Mouse (Mus musculus) lung, postnatal 10 days (tissue): Measurements from ENCODE around the gene Uba7.
"Not testable (repeated sequence)": the region's sequence is repeated elsewhere in the genome, so short reads cannot be mapped to it uniquely, and the experiment has no call there.

Source experiments
- DNase-seq: peaks from one replicate; pipeline ENCODE4 v3.0.0; 2021

Gene Uba7

GRCm38 (mm10) chr9:107995513-107995912 lies 20.2 kb downstream of the Uba7 start:
- DNase-seq: no peak

GRCm38 (mm10) chr9:107996049-107996448 lies 20.7 kb downstream of the Uba7 start, which contains the start of gene Gm20662:
Gm20662 (plus strand) TSS chr9:107996349.
- DNase-seq: no peak

- DNase-seq: peak; percentile 100
These were observed 26.8 kb downstream of the Uba7 start, which contains the start of gene Ip6k1 for GRCm38 (mm10) chr9:108001922-108002770. Ip6k1 (plus strand) TSS chr9:108002501.

- DNase-seq: peak; percentile 57
These were observed 27.6 kb downstream of the Uba7 start for GRCm38 (mm10) chr9:108002778-108003530.

GRCm38 (mm10) chr9:108003531-108003890 lies 28.2 kb downstream of the Uba7 start:
- DNase-seq: peak; percentile 18

GRCm38 (mm10) chr9:108008041-108008440 lies 32.7 kb downstream of the Uba7 start:
- DNase-seq: no peak

- DNase-seq: no peak
These were observed 35.1 kb downstream of the Uba7 start for GRCm38 (mm10) chr9:108010385-108010784.

GRCm38 (mm10) chr9:108013577-108013976 lies 38.3 kb downstream of the Uba7 start:
- DNase-seq: not testable (repeated sequence)

GRCm38 (mm10) chr9:108017127-108017526 lies 41.8 kb downstream of the Uba7 start:
- DNase-seq: no peak

GRCm38 (mm10) chr9:108020741-108021140 lies 45.4 kb downstream of the Uba7 start:
- no peak for DNase-seq

GRCm38 (mm10) chr9:108023216-108023615 lies 47.9 kb downstream of the Uba7 start:
- no peak for DNase-seq

- no peak for DNase-seq
These were observed 51.3 kb downstream of the Uba7 start for GRCm38 (mm10) chr9:108026584-108026983.

- no peak for DNase-seq
These were observed 52.6 kb downstream of the Uba7 start for GRCm38 (mm10) chr9:108027867-108028266.

GRCm38 (mm10) chr9:108032126-108032525 lies 56.8 kb downstream of the Uba7 start:
- DNase-seq: no peak
